Mouse (Mus musculus) layer of hippocampus, postnatal 14 days (tissue): Measurements from ENCODE around the gene Pik3r5. TPM values are rescaled to one million over a fixed set of nuclear protein-coding genes. Genes with fewer than 3 reads are reported as not detected.

Experiments used
- DNase-seq, 2 experiments: peaks; one replicate each; pipeline ENCODE4 v3.0.0; 2021 to 2022; ENCODE audit warnings: low spot score in 2 of 2, mixed read lengths in 1 of 2
- total RNA-seq, 2 experiments: library from RNA; stranded (reverse); gene quantifications; 2 replicates each; pipeline ENCODE4 v1.2.3; 2021

The Pik3r5 gene
- total RNA-seq, 2 experiments from 2014 or later = 1.6 to 2.0 TPM

DNA sequence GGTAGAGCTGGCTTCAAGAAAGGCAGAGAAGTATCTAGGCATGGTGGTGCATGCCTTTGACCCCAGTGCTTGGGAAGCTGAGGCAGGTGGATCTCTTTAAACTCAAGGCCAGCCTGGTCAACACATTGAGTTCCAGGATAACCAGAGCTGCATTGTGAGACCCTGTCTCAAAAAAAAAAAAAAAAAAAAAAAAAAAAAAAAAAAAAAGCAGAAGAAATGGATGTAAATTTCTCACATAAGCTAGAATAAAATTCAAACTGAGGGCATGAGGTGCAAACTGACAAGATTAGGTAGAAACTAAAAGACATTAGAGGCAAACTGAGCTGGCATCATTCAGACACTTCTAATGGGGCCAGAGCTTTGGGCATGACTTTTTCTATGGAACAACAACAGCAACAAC lies 50.1 kb downstream of the Pik3r5 start:
- DNase-seq = no peak

- DNase-seq = no peak
These were observed 51.3 kb downstream of the Pik3r5 start for GRCm38 (mm10) chr11:68483213-68483612.

GRCm38 (mm10) chr11:68484431-68484830 lies 52.5 kb downstream of the Pik3r5 start:
- no peak for DNase-seq

- DNase-seq = peak; percentile 40 to 72
These were observed 53.5 kb downstream of the Pik3r5 start for GRCm38 (mm10) chr11:68485206-68485942.

DNA sequence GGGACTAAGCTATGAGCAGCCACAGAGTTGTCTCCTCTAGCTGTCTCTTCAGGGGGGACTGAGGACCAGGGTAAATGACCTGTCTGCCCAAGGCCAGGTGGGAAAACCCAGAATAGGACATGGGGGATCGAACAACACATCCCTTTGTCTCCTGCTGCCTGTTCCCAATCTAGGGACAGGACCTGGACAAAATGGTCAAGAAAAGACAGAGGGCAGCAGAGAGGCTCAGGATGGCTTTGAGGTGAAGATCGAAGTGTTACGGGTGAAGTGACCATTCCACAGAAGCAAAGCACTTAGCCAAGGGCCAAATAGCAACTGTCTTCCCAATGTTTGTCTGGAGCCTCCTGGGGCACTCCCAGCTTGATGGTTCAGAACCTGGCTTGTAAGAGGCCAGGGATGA lies 54.2 kb downstream of the Pik3r5 start:
- DNase-seq = no peak

- no peak for DNase-seq
These were observed 55.8 kb downstream of the Pik3r5 start for GRCm38 (mm10) chr11:68487720-68488119.

DNA sequence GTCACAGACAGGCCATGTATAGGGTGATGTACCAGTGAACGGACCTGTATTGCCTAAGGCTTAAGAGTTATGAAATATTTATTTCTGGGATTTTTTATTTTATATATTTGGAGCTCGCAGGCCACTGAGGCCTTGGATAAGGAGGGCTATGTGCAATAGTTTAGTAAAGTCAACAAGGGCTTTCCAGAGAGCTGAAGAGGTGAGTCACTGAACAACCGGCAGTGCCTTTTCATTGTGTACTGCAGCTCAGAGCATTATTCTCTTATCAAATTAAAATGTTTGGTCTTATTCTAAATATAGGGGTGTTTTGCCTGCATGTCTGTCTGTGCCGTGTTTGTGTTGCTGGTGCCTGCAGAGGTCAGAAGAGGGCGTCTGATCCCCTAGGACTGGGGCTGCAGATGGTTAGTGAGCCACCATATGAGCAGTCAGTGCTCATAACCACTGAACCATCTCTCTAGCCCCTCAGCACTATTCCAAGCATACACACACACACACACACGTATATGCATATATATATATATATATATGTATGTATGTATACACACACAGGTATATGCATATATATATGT lies 56.4 kb downstream of the Pik3r5 start:
- no peak for DNase-seq

DNA sequence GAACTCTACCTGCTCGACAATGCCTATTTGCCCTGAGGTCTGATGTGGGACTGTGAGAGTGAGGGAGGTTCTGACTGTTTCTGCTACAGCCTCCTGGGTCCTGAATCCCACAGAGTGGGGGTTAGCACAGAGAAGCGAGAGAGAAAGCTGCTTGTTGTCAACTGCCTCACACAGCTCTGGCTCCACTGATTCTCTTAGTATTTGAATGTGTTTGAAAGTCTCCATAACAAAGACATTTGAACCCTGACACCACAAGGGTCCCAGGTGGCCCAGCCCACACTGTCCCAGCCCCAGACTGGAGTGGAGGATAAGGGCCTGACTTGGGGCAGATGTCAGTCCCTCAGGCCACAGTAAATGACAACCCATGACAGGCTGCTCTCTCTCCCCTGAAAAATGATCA lies 57.3 kb downstream of the Pik3r5 start:
- DNase-seq = no peak

GRCm38 (mm10) chr11:68492592-68492991 lies 60.7 kb downstream of the Pik3r5 start:
- DNase-seq = no peak

DNA sequence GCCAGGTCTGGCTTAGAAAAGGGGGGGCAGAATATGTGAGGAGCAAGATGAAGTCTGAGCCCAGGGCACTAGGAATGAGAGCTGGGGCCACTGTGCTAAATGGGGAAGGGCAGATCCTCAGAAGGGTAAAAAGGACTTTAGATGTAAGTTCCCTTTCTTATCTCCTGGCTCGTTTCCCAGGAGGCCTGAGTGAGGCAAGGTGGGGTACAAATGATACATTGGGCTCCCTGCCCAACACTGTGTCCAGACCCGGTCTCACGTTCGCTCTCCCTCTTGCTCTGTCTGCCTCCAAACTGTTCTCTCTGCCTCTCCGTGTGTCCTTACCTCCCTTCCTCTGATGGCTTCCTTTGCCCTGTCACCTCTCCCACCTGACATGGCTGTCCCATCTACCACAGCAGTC lies 61.8 kb downstream of the Pik3r5 start:
- no peak for DNase-seq

- DNase-seq = no peak
These were observed 65.2 kb downstream of the Pik3r5 start for GRCm38 (mm10) chr11:68497081-68497480.

GRCm38 (mm10) chr11:68498517-68498916 lies 66.6 kb downstream of the Pik3r5 start:
- no peak for DNase-seq

GRCm38 (mm10) chr11:68498999-68499699 lies 67.2 kb downstream of the Pik3r5 start:
- DNase-seq = no peak

DNA sequence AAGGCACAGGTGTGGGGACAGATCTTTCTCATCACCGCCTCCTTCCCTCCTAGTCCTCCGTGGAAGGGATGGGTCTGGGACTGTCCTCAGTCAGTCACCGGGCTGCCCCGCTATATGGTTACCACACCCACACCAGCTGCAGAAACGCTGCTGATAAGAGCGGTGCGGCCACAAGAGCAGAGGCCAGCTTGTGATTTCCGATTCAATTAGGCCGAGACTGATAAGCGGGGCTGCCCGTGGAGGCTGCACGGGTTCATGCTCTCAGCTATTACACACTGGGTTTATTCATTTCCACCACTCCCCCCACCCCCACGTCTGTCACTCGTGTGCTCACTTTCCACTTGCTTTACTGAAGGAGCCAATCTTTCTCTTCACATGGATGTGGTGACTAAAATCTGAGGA lies 69.0 kb downstream of the Pik3r5 start:
- no peak for DNase-seq

GRCm38 (mm10) chr11:68502408-68502807 lies 70.5 kb downstream of the Pik3r5 start:
- DNase-seq = no peak

- no peak for DNase-seq
These were observed 71.1 kb downstream of the Pik3r5 start, which contains the start of gene Pik3r6 for GRCm38 (mm10) chr11:68502902-68503629. Pik3r6 (plus strand) TSS chr11:68503019.

DNA sequence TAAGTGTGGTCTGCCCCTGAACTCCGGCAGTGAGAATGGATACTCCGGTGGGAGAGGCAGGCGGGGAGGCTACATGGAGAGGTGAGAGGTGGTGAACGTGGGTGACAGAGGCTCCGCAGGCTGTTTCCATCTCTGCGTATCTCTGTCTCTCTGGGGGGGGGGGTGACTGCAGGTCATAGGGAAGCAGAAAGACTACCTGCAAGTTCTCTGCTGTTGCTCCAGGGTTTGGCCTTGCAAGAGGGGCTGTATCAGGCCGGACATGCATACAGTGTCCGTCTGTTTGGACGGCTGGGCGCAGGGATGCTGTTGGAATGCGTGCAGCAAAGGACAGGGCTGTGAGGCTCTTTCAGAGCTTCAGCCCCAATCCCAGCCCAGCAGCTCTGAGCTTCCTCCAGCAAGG lies 73.0 kb downstream of the Pik3r5 start:
- DNase-seq = no peak

- DNase-seq = no peak
These were observed 75.3 kb downstream of the Pik3r5 start for GRCm38 (mm10) chr11:68507246-68507645.

DNA sequence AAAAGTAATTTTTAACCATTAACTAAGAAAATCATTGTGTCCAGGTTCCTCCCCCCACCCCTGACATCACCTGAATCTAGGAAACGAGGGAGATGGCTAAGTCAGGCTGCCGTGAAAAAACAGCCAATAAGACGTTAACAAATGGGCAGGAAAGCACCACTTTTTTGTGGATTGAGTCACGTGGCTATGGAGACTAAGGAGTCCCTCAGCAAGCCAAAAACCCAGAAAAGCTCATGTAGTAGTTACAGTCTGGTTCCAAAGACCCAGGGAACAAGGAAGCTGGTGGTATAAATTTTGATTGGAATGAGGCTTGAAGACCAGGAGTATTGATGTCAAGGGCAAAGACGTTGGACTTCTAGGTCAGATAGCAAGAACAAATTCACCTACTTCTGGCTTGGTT lies 76.7 kb downstream of the Pik3r5 start:
- no peak for DNase-seq

GRCm38 (mm10) chr11:68509194-68509593 lies 77.3 kb downstream of the Pik3r5 start:
- DNase-seq = no peak

DNA sequence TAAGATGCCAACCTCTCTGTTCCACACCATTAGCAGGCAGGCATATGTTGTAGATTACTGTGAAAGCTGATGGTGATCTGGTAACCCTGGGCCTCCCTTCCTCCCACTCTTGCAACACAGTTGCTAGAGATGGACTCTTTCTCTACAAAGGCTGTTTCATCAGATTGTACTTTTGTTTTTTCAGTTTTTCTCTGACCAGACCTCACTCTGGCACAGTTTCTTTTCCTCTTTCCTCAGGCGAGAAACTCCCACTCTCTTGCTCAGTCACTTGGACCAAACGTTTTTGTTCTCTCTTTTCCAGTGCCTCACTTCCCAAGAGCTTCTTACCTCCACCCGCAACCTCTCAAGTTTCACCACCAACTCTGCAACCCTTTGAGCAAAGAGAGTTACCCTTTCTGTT lies 82.0 kb downstream of the Pik3r5 start:
- no peak for DNase-seq

- DNase-seq = no peak
These were observed 87.4 kb downstream of the Pik3r5 start for GRCm38 (mm10) chr11:68519362-68519761.
